Mouse (Mus musculus) heart, embryonic 12.5 days (tissue): Measurements from ENCODE around the gene Pja2. TPM values are rescaled to one million over a fixed set of nuclear protein-coding genes. Genes with fewer than 3 reads are reported as not detected.
A peak's percentile ranks its signal among the peaks of the same experiment; 100 is the strongest.
"Not testable (repeated sequence)": the region's sequence is repeated elsewhere in the genome, so short reads cannot be mapped to it uniquely, and the experiment has no call there.

Source experiments
- ATAC-seq: fragments of 200-750 bp; cut with Nextera tagmentation; 2 replicates; pipeline ENCODE4 v1.8.0; 2017; ENCODE audit warnings: moderate TSS enrichment, moderate library complexity; ENCODE audit not compliant: insufficient number of reproducible peaks, low FRiP score
- H3K27ac ChIP-seq: fragments of 300-500 bp; sonication (generic); 2 replicates; pipeline ENCODE4 v1.5.1; 2016; ENCODE audit warnings: mild to moderate bottlenecking, moderate library complexity; ENCODE audit not compliant: poor library complexity, severe bottlenecking
- H3K27me3 ChIP-seq: fragments of 300-500 bp; sonication (generic); replicated peaks from 2 replicates; pipeline ENCODE4 v1.6.1; 2016; ENCODE audit warnings: mild to moderate bottlenecking, moderate library complexity
- H3K36me3 ChIP-seq: fragments of 300-500 bp; sonication (generic); 2 replicates; pipeline ENCODE4 v1.6.1; 2016; ENCODE audit warnings: mild to moderate bottlenecking, moderate library complexity
- H3K4me1 ChIP-seq: fragments of 300-500 bp; sonication (generic); replicated peaks from 2 replicates; pipeline ENCODE4 v1.6.1; 2016; ENCODE audit warnings: mild to moderate bottlenecking
- H3K4me2 ChIP-seq: fragments of 300-500 bp; sonication (generic); 2 replicates; pipeline ENCODE4 v1.6.1; 2016; ENCODE audit warnings: mild to moderate bottlenecking, moderate library complexity
- H3K4me3 ChIP-seq: fragments of 300-500 bp; sonication (generic); 2 replicates; pipeline ENCODE4 v1.5.1; 2016; ENCODE audit warnings: mild to moderate bottlenecking
- H3K9ac ChIP-seq: fragments of 300-500 bp; sonication (generic); 2 replicates; pipeline ENCODE4 v1.6.1; 2016; ENCODE audit warnings: mild to moderate bottlenecking, moderate library complexity
- H3K9me3 ChIP-seq: fragments of 300-500 bp; sonication (generic); replicated peaks from 2 replicates; pipeline ENCODE4 v1.6.1; 2016; ENCODE audit warnings: mild to moderate bottlenecking, moderate library complexity
- WGBS: fragments of 180-500 bp; shearing (Covaris S2); methylation state at CpG from one replicate; pipeline ENCODE4 v1.1.7; 2016; 5-methylcytosine and 5-hydroxymethylcytosine counted together
- polyA plus RNA-seq: library from polyadenylated mRNA; unstranded; fragments of >200 nt; fragmentation: Nextera tagmentation; extraction: Ambion mirVana; gene quantifications from 2 replicates; pipeline ENCODE4 v1.2.1, GENCODE M21; 2016

Gene Pja2
- polyA plus RNA-seq, 1 experiment from 2014 or later: 87.5 TPM

DNA sequence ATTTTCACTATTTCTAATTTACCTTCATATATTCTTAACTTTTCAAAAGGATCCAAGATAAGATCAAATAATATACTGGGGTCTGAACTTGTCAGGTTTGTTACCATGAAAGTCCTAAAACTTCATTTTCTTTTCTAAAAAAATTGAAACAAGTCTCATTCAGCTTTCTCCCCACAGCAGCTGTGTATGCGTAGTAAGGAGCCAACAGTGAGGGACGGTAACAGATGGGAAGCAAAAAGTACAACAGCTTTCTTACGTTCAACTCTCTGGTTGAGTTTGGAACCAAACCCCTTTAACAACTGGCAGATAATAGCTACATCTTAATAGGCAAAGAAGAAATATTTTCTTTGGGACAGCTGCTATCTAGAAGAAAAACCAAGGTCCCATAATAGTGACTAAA is 50.3 kb downstream of the Pja2 start:
- ATAC-seq, H3K27me3 ChIP-seq, H3K9ac ChIP-seq, H3K4me2 ChIP-seq, H3K27ac ChIP-seq, H3K9me3 ChIP-seq, H3K4me1 ChIP-seq, H3K4me3 ChIP-seq: not testable (repeated sequence)
- WGBS: 91% methylated on average over 3 of the region's 3 CpGs
- H3K36me3 ChIP-seq: peaks cover 65% of the 10 kb centered on the region

DNA sequence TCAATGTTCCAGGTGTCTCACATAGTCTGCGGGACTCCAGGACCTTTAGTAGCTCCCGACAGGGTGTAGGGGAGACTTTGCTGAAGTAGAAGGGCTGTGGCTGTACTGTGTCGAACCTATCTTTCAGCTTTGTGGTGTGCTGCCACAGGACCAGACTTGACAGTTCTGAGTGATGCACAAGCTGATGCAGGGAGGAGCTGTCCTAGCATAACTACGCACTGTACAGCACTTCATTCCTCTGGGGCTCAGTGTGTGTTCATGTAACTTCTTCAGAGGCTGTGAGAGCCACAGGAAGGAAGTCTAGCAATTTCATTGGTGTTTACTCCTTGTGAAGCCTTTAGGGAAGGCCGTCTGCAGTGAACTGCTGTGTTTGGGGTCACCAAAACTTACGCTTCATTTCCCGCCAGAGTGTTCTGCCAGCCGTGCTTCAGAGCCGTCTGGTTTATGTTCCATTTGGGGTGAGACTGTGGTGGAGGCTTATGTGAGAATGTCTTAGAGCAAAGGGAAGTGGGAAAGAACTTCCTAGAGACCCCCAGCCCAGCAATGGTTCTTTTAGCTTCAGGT is 54.0 kb downstream of the Pja2 start:
- Histone ChIP-seq H3K9me3 (no peaks in the 10 kb centered on the region), H3K27me3 (no peaks in the 10 kb centered on the region), H3K27ac (no peak overlapping the region), H3K4me1 (peaks cover 26% of the 10 kb centered on the region), H3K36me3 (peaks cover 35% of the 10 kb centered on the region), H3K4me2 (no peak overlapping the region), H3K9ac (no peak overlapping the region), H3K4me3 (no peak overlapping the region)
- ATAC-seq: no peak
- 72% methylated on average over 9 of the region's 9 CpGs for WGBS

DNA sequence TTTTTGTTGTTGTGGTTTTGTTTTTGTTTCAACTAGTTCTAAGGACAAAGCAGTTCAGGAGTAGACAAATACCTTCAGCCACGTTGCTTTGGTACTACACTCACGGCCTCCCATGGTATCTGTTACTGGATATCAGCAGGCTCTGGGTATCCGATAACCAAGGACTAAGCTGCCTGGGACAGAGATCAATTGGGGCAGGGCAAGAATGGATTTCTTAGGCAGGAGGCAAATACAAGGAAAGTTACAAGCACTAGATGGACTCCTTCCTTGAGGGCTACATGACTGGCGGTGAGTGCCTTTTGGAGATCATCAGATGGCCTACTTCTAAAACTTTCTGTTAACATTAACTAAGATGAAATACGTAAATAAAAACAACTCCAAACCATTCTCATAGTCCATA is 55.0 kb downstream of the Pja2 start:
- Histone ChIP-seq H3K27ac (no peak overlapping the region), H3K27me3 (no peaks in the 10 kb centered on the region), H3K36me3 (peaks cover 30% of the 10 kb centered on the region), H3K4me2 (no peak overlapping the region), H3K9me3 (no peaks in the 10 kb centered on the region), H3K9ac (no peak overlapping the region), H3K4me1 (peaks cover 26% of the 10 kb centered on the region), H3K4me3 (no peak overlapping the region)
- no peak for ATAC-seq
- 72% methylated on average over 5 of the region's 5 CpGs for WGBS

DNA sequence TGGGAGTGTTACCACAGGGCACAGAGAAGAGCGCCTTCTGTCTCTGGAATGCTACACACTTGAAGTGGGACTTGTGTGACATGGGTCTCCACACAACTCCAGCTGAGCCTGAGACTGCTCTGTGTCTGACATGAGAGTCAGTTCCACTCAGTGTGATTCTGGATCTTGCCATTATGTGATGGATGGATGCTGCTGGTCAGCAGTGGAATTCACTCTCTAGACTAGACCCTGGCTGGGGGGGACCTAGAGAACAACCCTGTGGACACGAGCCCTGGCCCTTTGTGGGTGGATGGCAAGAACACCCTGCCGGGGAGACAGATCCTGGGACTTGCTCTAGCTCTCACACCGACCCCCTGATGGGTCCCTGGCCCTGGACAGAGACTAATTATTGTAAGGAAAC is 56.5 kb downstream of the Pja2 start:
- H3K4me3 ChIP-seq: no peak overlapping the region
- 74% methylated on average over 4 of the region's 4 CpGs for WGBS
- H3K36me3 ChIP-seq: peaks cover 23% of the 10 kb centered on the region
- H3K27me3 ChIP-seq: no peaks in the 10 kb centered on the region
- H3K9me3 ChIP-seq: no peaks in the 10 kb centered on the region
- peaks cover 26% of the 10 kb centered on the region for H3K4me1 ChIP-seq
- ATAC-seq: no peak
- H3K27ac ChIP-seq: no peak overlapping the region
- no peak overlapping the region for H3K9ac ChIP-seq
- no peak overlapping the region for H3K4me2 ChIP-seq

DNA sequence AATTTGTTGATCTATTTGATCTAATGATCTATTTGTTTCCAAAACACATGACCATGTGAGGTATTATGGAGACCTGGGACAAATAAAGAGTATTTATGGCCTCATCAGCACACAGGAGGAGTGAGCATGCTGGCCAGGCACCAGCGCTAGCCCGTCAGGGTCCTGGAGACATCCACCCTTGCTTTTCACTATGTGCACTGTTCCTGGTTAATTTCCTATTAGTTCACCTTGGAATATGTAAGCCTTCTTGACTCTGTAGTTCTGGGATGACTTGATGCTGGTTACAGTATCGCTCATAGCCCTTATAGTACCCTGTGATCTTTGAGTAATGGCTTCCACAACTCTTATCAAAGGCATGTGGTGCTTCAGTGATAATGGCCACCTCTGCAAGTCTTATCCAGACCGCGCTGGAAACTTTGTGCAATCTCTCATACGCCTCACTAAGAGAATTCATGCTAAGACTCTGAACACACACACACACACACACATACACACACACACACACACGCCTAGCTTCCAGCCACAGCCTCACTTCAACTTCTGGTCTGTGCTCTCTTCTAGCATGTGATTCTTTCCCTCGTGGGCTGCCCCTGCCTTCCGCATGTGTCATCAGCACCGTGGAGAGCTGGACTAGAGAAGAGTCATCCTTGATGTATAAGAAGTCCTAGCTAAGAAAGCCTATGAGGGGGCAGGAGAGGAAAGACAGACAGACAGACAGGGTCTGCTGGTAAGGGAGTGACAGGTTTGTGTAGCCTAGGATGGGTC is 57.2 kb downstream of the Pja2 start:
- peaks cover 22% of the 10 kb centered on the region for H3K4me1 ChIP-seq
- H3K4me3 ChIP-seq: no peak overlapping the region
- no peak overlapping the region for H3K4me2 ChIP-seq
- no peaks in the 10 kb centered on the region for H3K27me3 ChIP-seq
- H3K27ac ChIP-seq: no peak overlapping the region
- H3K9ac ChIP-seq: no peak overlapping the region
- H3K9me3 ChIP-seq: no peaks in the 10 kb centered on the region
- ATAC-seq: no peak
- H3K36me3 ChIP-seq: peaks cover 18% of the 10 kb centered on the region
- 50% methylated on average over 10 of the region's 10 CpGs for WGBS

DNA sequence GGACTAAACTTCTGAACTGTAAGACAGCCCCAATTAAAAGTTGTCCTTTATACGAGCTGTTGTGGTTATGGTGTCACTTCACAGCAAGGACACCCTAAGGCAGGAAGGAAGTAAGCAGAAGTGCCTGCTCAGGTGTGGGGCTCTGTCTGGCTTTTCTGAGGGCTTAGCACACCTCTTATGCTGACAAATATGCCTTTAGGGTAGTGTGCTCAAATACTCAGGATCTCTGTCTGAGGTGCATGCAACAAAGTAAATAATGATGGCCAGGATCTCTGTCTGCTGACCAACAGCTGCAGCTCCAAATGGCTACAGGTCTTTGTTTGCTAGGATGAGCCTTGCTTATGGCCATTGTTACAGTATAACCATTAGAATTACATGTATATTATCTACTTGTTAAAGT is 71.1 kb downstream of the Pja2 start:
- no peak overlapping the region for H3K4me2 ChIP-seq
- H3K4me1 ChIP-seq: no peaks in the 10 kb centered on the region
- WGBS: 77% methylated on average over 1 of the region's 1 CpGs
- no peak overlapping the region for H3K27ac ChIP-seq
- no peak for ATAC-seq
- H3K4me3 ChIP-seq: no peak overlapping the region
- no peaks in the 10 kb centered on the region for H3K27me3 ChIP-seq
- H3K9me3 ChIP-seq: 0 out of 2 replicates have a peak, but pooled peaks cover 5% of the 10 kb centered on the region
- no peak overlapping the region for H3K9ac ChIP-seq
- H3K36me3 ChIP-seq: peaks cover 11% of the 10 kb centered on the region

DNA sequence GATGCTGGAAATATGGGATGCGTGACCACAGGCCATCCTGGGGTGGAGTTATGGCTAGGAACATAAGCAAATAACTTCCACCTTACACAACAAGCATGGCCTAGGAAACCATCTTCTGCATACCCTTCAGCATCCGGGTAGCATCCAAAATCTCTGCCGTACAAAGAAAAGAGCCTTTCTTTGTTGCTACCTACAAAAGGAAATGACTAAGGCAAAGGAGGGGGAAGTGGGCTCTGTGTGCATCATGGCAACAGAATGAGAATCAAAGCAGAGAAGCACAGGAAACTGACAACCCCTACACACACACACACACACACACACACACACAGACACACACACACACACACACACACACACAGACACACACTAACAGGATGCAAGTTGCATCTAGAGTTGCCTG is 83.5 kb downstream of the Pja2 start:
- Histone ChIP-seq H3K27me3 (no peaks in the 10 kb centered on the region), H3K4me2 (no peak overlapping the region), H3K4me1 (no peaks in the 10 kb centered on the region), H3K36me3 (no peaks in the 10 kb centered on the region), H3K9ac (no peak overlapping the region), H3K9me3 (0 out of 2 replicates have a peak, but pooled peaks cover 4% of the 10 kb centered on the region), H3K4me3 (no peak overlapping the region), H3K27ac (no peak overlapping the region)
- WGBS: 64% methylated on average over 3 of the region's 3 CpGs
- no peak for ATAC-seq

DNA sequence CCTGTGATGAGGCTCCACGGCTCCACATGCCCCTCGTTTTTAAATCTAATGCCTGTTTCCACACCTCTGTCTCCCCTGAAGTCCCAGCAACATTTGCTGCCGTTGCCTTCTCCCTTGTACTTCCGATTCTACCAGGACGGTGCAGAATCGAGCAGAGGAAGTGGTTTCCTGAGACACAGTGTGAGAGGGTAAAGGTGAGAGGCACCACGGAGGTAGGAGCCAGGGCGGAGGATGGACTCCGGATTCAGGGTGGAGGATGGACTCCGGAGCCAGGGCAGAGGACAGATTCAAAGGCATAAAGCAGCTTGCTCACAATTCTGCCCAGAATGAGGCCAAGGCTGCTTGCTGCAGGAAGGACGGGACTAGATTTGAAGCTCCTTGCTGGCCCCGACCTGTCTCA is 88.8 kb downstream of the Pja2 start:
- Histone ChIP-seq H3K9ac (no peak overlapping the region), H3K4me3 (no peak overlapping the region), H3K4me2 (no peak overlapping the region), H3K4me1 (0 out of 2 replicates have a peak, but pooled peaks cover 2% of the 10 kb centered on the region), H3K36me3 (no peaks in the 10 kb centered on the region), H3K9me3 (no peaks in the 10 kb centered on the region), H3K27me3 (no peaks in the 10 kb centered on the region), H3K27ac (no peak overlapping the region)
- ATAC-seq: no peak
- WGBS: 60% methylated on average over 12 of the region's 12 CpGs

DNA sequence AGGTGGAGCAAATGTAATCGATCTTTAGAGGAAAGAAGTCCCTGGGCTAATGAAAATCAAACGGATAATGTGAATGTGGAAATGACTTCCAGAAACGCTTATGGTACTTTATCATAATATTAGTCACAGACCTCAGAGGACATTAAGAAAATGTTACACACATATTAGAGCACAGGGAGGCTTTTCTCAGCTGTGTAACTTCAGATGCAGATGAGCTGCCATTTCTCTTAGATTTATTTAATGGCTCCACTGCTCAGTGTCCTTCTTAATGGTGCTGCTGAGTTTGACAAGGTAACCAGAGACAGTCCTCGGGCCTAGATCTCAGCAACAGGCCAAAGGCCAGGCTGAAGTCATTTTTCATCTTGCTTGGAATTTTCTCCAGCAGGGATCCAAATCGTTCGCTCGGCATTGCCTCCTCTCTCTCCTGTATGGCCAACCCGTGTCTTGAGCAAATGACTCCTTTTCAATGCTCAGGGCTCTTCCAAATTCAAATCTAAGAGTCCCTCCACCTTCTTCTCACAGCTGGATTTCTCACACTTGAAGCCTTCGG is 89.3 kb downstream of the Pja2 start:
- Histone ChIP-seq H3K4me1 (0 out of 2 replicates have a peak, but pooled peaks cover 5% of the 10 kb centered on the region), H3K4me2 (no peak overlapping the region), H3K4me3 (no peak overlapping the region), H3K36me3 (no peaks in the 10 kb centered on the region), H3K9ac (no peak overlapping the region), H3K27ac (no peak overlapping the region), H3K27me3 (no peaks in the 10 kb centered on the region), H3K9me3 (no peaks in the 10 kb centered on the region)
- WGBS: 70% methylated on average over 9 of the region's 9 CpGs
- ATAC-seq: no peak

DNA sequence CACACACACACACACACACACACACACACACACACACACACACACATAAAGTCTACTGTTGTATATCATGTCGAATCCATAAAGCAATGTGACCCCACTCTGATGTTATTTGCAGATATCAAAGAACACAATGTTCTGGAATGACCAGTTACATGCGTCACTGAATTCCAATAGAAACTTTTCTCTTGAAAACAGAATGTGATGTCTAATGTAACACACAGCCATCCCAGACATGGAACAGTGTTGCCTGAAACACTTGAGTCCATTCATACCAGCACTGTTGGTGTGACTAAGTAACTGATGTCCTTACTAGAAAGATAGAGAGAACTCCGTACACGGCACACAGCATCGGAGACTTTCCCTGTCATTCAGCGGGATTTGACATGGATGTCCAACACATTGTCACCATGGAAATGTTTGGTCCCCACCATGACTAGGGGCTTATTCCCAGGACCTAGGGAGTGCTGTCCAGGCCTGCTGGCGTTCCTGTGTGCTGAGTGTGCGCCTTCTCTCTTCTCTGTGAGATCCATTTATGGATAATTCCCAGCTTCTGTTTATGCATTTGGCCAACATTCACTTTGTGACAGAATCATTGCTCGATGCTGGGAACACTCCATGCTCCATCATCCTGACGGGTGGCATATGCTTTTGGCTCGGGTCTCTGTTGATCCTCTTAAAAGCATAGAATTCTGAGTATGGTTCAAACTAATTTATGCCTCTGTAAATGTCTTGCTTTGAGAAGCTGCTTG is 90.0 kb downstream of the Pja2 start:
- H3K9me3 ChIP-seq: no peaks in the 10 kb centered on the region
- WGBS: 82% methylated on average over 11 of the region's 11 CpGs
- no peak overlapping the region for H3K27ac ChIP-seq
- no peak overlapping the region for H3K9ac ChIP-seq
- no peak overlapping the region for H3K4me2 ChIP-seq
- 0 out of 2 replicates have a peak, but pooled peaks cover 5% of the 10 kb centered on the region for H3K4me1 ChIP-seq
- H3K4me3 ChIP-seq: no peak overlapping the region
- H3K36me3 ChIP-seq: no peaks in the 10 kb centered on the region
- H3K27me3 ChIP-seq: no peaks in the 10 kb centered on the region
- no peak for ATAC-seq

DNA sequence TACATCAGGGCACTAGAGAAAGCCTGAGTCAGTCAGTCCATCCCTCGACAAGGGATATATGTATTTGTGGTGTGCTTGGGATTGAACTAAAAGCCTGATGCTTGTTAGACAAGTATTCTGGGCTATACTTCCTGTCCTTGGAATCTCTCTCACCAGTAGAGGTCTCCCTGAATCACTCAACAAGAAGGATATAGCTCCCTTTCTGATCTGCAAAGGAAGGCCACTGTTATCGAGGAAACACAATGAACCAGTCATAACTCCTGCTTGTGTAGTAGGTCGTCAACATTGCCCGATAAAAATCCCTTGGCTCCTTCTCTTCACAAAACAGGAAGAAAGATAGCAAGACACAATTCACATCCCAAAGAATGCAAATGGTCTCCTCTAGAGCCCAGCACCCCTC is 99.6 kb downstream of the Pja2 start:
- 56% methylated on average over 4 of the region's 4 CpGs for WGBS
- Histone ChIP-seq H3K9me3 (no peaks in the 10 kb centered on the region), H3K4me1 (no peaks in the 10 kb centered on the region), H3K9ac (no peak overlapping the region), H3K27ac (no peak overlapping the region), H3K36me3 (no peaks in the 10 kb centered on the region), H3K4me2 (no peak overlapping the region), H3K4me3 (no peak overlapping the region), H3K27me3 (no peaks in the 10 kb centered on the region)
- ATAC-seq: peak; percentile 22; the same call in 1 of the 2 replicates
